Mouse (Mus musculus) MEL (cell line): ENCODE results near the gene Htr3b.

Source experiments
- NELFE ChIP-seq: IDR thresholded peaks from 2 replicates; pipeline ENCODE4 v1.6.1; 2011; ENCODE audit warnings: low read depth, low read length, improper control_type of control experiment
- POLR2A ChIP-seq, 2 experiments: IDR thresholded peaks; 2 replicates each; pipeline ENCODE4 v1.6.1; 2011 to 2012; ENCODE audit warnings: low read length in 2 of 2, mild to moderate bottlenecking in 2 of 2, control low read depth in 1 of 2, improper control_type of control experiment in 1 of 2, low read depth in 1 of 2, moderate library complexity in 1 of 2; ENCODE audit not compliant: control insufficient read depth in 1 of 2, insufficient read depth in 1 of 2, poor library complexity in 1 of 2

GRCm38 (mm10) chr9:48961314-48961713, 3.5 kb downstream of the Htr3b start:
- TF ChIP-seq NELFE (no peak), POLR2A (IDR thresholded peaks at IDR 0.05; ENCODE audit: control insufficient read depth in 1 of 2, insufficient read depth in 1 of 2, low read depth in 1 of 2, low read length in 2 of 2, poor library complexity in 1 of 2) (no peak)
